Mouse (Mus musculus): ENCODE measurements around the gene Dnaja1. TPM values are rescaled to one million over a fixed set of nuclear protein-coding genes. Genes with fewer than 3 reads are reported as not detected.
A peak's percentile ranks its signal among the peaks of the same experiment; 100 is the strongest.

The Dnaja1 gene
- polyA plus RNA-seq, 1 experiment, result 98.7 TPM

- Histone ChIP-seq H3K27ac (ENCODE audit: insufficient read depth, low read length) (no peak overlapping the region), H3K4me1 (ENCODE audit: control insufficient read depth, insufficient read depth, low read length) (peaks cover 11% of the 10 kb centered on the region; the same call in 1 of the 2 replicates), H3K4me3 (ENCODE audit: insufficient read depth, low read length) (no peak overlapping the region; the same call in 1 of the 2 replicates)
- TF ChIP-seq POLR2A (IDR thresholded peaks at IDR 0.05; ENCODE audit: extremely low read depth, insufficient read depth, low read length) (no peak), CTCF (IDR thresholded peaks at IDR 0.05; ENCODE audit: extremely low read depth, insufficient read depth, low read length) (no peak)
These were observed 3.6 kb downstream of the Dnaja1 start for GRCm38 (mm10) chr4:40725554-40725953.

GRCm38 (mm10) chr4:40727247-40727646 lies 5.3 kb downstream of the Dnaja1 start:
- Histone ChIP-seq H3K4me3 (ENCODE audit: insufficient read depth, low read length) (no peak overlapping the region), H3K27ac (ENCODE audit: insufficient read depth, low read length) (no peak overlapping the region), H3K4me1 (ENCODE audit: control insufficient read depth, insufficient read depth, low read length) (peaks cover 7% of the 10 kb centered on the region; the same call in 1 of the 2 replicates)
- no peak for TF ChIP-seq POLR2A (IDR thresholded peaks at IDR 0.05; ENCODE audit: extremely low read depth, insufficient read depth, low read length)
- no peak for TF ChIP-seq CTCF (IDR thresholded peaks at IDR 0.05; ENCODE audit: extremely low read depth, insufficient read depth, low read length)

GRCm38 (mm10) chr4:40731262-40731661 lies 9.3 kb downstream of the Dnaja1 start:
- Histone ChIP-seq H3K27ac (ENCODE audit: insufficient read depth, low read length) (no peak overlapping the region), H3K4me1 (ENCODE audit: control insufficient read depth, insufficient read depth, low read length) (peaks cover 2% of the 10 kb centered on the region; the same call in 1 of the 2 replicates), H3K4me3 (ENCODE audit: insufficient read depth, low read length) (no peak overlapping the region)
- TF ChIP-seq CTCF (IDR thresholded peaks at IDR 0.05; ENCODE audit: extremely low read depth, insufficient read depth, low read length) (no peak), POLR2A (IDR thresholded peaks at IDR 0.05; ENCODE audit: extremely low read depth, insufficient read depth, low read length) (no peak)

- Histone ChIP-seq H3K27ac (ENCODE audit: insufficient read depth, low read length) (no peak overlapping the region), H3K4me1 (ENCODE audit: control insufficient read depth, insufficient read depth, low read length) (no peaks in the 10 kb centered on the region), H3K4me3 (ENCODE audit: insufficient read depth, low read length) (no peak overlapping the region)
- TF ChIP-seq CTCF (IDR thresholded peaks at IDR 0.05; ENCODE audit: extremely low read depth, insufficient read depth, low read length) (no peak), POLR2A (IDR thresholded peaks at IDR 0.05; ENCODE audit: extremely low read depth, insufficient read depth, low read length) (no peak)
These were observed 13.4 kb downstream of the Dnaja1 start for GRCm38 (mm10) chr4:40735351-40735750.

GRCm38 (mm10) chr4:40757157-40757779 lies 35.3 kb downstream of the Dnaja1 start:
- TF ChIP-seq CTCF (IDR thresholded peaks at IDR 0.05; ENCODE audit: extremely low read depth, insufficient read depth, low read length), result no peak
- TF ChIP-seq POLR2A (IDR thresholded peaks at IDR 0.05; ENCODE audit: extremely low read depth, insufficient read depth, low read length), result no peak
- Histone ChIP-seq H3K4me3 (ENCODE audit: insufficient read depth, low read length) (peak overlapping the region; percentile 81), H3K4me1 (ENCODE audit: control insufficient read depth, insufficient read depth, low read length) (no peaks in the 10 kb centered on the region), H3K27ac (ENCODE audit: insufficient read depth, low read length) (no peak overlapping the region)

- Histone ChIP-seq H3K4me3 (ENCODE audit: insufficient read depth, low read length) (peak within 1 kb of the TSS; percentile 81), H3K27ac (ENCODE audit: insufficient read depth, low read length) (no peak within 1 kb of the TSS), H3K4me1 (ENCODE audit: control insufficient read depth, insufficient read depth, low read length) (no peaks in the 10 kb centered on the region)
- TF ChIP-seq CTCF (IDR thresholded peaks at IDR 0.05; ENCODE audit: extremely low read depth, insufficient read depth, low read length) (no peak), POLR2A (IDR thresholded peaks at IDR 0.05; ENCODE audit: extremely low read depth, insufficient read depth, low read length) (peak; percentile 76)
These were observed 36.0 kb downstream of the Dnaja1 start, which contains the start of gene Smu1 for GRCm38 (mm10) chr4:40757780-40758420. Gene Smu1, minus strand, starts transcription at chr4:40757923.

GRCm38 (mm10) chr4:40759876-40760275 lies 37.9 kb downstream of the Dnaja1 start:
- TF ChIP-seq POLR2A (IDR thresholded peaks at IDR 0.05; ENCODE audit: extremely low read depth, insufficient read depth, low read length), result no peak
- TF ChIP-seq CTCF (IDR thresholded peaks at IDR 0.05; ENCODE audit: extremely low read depth, insufficient read depth, low read length), result no peak
- Histone ChIP-seq H3K4me3 (ENCODE audit: insufficient read depth, low read length) (no peak overlapping the region), H3K4me1 (ENCODE audit: control insufficient read depth, insufficient read depth, low read length) (no peaks in the 10 kb centered on the region), H3K27ac (ENCODE audit: insufficient read depth, low read length) (no peak overlapping the region)

GRCm38 (mm10) chr4:40774279-40775259 lies 52.6 kb downstream of the Dnaja1 start:
- Histone ChIP-seq H3K27ac (ENCODE audit: insufficient read depth, low read length) (no peak overlapping the region), H3K4me1 (ENCODE audit: control insufficient read depth, insufficient read depth, low read length) (no peaks in the 10 kb centered on the region), H3K4me3 (ENCODE audit: insufficient read depth, low read length) (no peak overlapping the region)
- no peak for TF ChIP-seq POLR2A (IDR thresholded peaks at IDR 0.05; ENCODE audit: extremely low read depth, insufficient read depth, low read length)
- peak; percentile 84 for TF ChIP-seq CTCF (IDR thresholded peaks at IDR 0.05; ENCODE audit: extremely low read depth, insufficient read depth, low read length)

- Histone ChIP-seq H3K4me3 (ENCODE audit: insufficient read depth, low read length) (no peak overlapping the region), H3K27ac (ENCODE audit: insufficient read depth, low read length) (no peak overlapping the region), H3K4me1 (ENCODE audit: control insufficient read depth, insufficient read depth, low read length) (no peaks in the 10 kb centered on the region)
- no peak for TF ChIP-seq POLR2A (IDR thresholded peaks at IDR 0.05; ENCODE audit: extremely low read depth, insufficient read depth, low read length)
- no peak for TF ChIP-seq CTCF (IDR thresholded peaks at IDR 0.05; ENCODE audit: extremely low read depth, insufficient read depth, low read length)
These were observed 54.5 kb downstream of the Dnaja1 start for GRCm38 (mm10) chr4:40776416-40776815.

Data from cortical plate, adult 2 months (tissue).